Mouse (Mus musculus): ENCODE measurements around the gene Aldh3b3. TPM values are rescaled to one million over a fixed set of nuclear protein-coding genes. Genes with fewer than 3 reads are reported as not detected.

Gene Aldh3b3
- total and polyA plus RNA-seq, 2 experiments from 2014 or later, result not detected

GRCm38 (mm10) chr19:3926279-3926678, 32.2 kb upstream of the Aldh3b3 start:
- Histone ChIP-seq H3K9me3 (ENCODE audit: low read length) (no peaks in the 10 kb centered on the region), H3K27ac (ENCODE audit: low read depth, low read length) (no peak overlapping the region), H3K36me3 (ENCODE audit: insufficient read depth, low read length) (no peaks in the 10 kb centered on the region), H3K4me1 (ENCODE audit: insufficient read depth, low read length) (0 out of 2 replicates have a peak, but pooled peaks cover 3% of the 10 kb centered on the region), H3K4me2 (ENCODE audit: low read depth, low read length, poor library complexity, severe bottlenecking) (no peak overlapping the region), H3K27me3 (ENCODE audit: insufficient read depth, low read length) (no peaks in the 10 kb centered on the region), H3K9ac (replicated peaks; ENCODE audit: low read length, poor library complexity, severe bottlenecking) (no peak overlapping the region), H3K4me3 (ENCODE audit: low read depth, low read length) (no peak overlapping the region)
- 68% methylated on average over 3 of the region's 3 CpGs for WGBS
- DNase-seq (ENCODE audit: low spot score), result no peak
- TF ChIP-seq CTCF (IDR thresholded peaks at IDR 0.05), result peak; percentile 14; the same call in 1 of the 2 replicates
- no peak for ATAC-seq (ENCODE audit: low FRiP score)

- Histone ChIP-seq H3K4me2 (ENCODE audit: low read depth, low read length, poor library complexity, severe bottlenecking) (no peak overlapping the region), H3K27ac (ENCODE audit: low read depth, low read length) (no peak overlapping the region), H3K4me1 (ENCODE audit: insufficient read depth, low read length) (0 out of 2 replicates have a peak, but pooled peaks cover 3% of the 10 kb centered on the region), H3K27me3 (ENCODE audit: insufficient read depth, low read length) (no peaks in the 10 kb centered on the region), H3K4me3 (ENCODE audit: low read depth, low read length) (no peak overlapping the region), H3K9ac (replicated peaks; ENCODE audit: low read length, poor library complexity, severe bottlenecking) (no peak overlapping the region), H3K36me3 (ENCODE audit: insufficient read depth, low read length) (no peaks in the 10 kb centered on the region), H3K9me3 (ENCODE audit: low read length) (no peaks in the 10 kb centered on the region)
- no peak for TF ChIP-seq CTCF (IDR thresholded peaks at IDR 0.05)
- ATAC-seq (ENCODE audit: low FRiP score) (no peak), DNase-seq (ENCODE audit: low spot score) (no peak)
- 67% methylated on average over 6 of the region's 6 CpGs for WGBS
Observed at GRCm38 (mm10) chr19:3926685-3927084, 31.8 kb upstream of the Aldh3b3 start.

DNA sequence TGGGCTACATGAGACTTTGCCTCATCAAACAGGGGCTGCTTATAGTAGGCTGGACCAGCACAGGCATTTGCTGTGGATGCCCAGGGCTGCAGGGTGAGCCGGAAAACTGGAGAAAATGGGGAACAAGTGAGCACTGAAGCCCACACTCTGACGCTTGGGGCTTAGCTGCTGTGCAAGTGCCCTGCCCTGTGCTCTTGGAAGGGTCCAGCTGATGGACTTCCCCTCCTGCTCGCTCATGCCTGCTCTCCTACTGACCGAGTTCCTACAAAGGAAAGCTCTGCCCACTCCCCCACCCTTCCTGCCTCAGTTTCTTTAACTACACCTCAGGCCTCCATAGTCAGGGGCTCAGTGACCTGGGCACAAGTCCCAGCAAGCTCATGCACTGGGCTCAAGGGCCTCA, 30.5 kb upstream of the Aldh3b3 start:
- H3K4me3 ChIP-seq (ENCODE audit: low read depth, low read length), result no peak overlapping the region
- TF ChIP-seq CTCF (IDR thresholded peaks at IDR 0.05), result no peak
- WGBS, result 89% methylated on average over 4 of the region's 4 CpGs
- H3K27ac ChIP-seq (ENCODE audit: low read depth, low read length), result no peak overlapping the region
- 0 out of 2 replicates have a peak, but pooled peaks cover 3% of the 10 kb centered on the region for H3K4me1 ChIP-seq (ENCODE audit: insufficient read depth, low read length)
- H3K9ac ChIP-seq (replicated peaks; ENCODE audit: low read length, poor library complexity, severe bottlenecking), result no peak overlapping the region
- H3K27me3 ChIP-seq (ENCODE audit: insufficient read depth, low read length), result no peaks in the 10 kb centered on the region
- H3K4me2 ChIP-seq (ENCODE audit: low read depth, low read length, poor library complexity, severe bottlenecking), result no peak overlapping the region
- H3K36me3 ChIP-seq (ENCODE audit: insufficient read depth, low read length), result no peaks in the 10 kb centered on the region
- no peaks in the 10 kb centered on the region for H3K9me3 ChIP-seq (ENCODE audit: low read length)
- ATAC-seq (ENCODE audit: low FRiP score), result no peak
- no peak for DNase-seq (ENCODE audit: low spot score)

- H3K27ac ChIP-seq (ENCODE audit: low read depth, low read length), result no peak overlapping the region
- WGBS, result 74% methylated on average over 4 of the region's 4 CpGs
- H3K27me3 ChIP-seq (ENCODE audit: insufficient read depth, low read length), result no peaks in the 10 kb centered on the region
- no peak overlapping the region for H3K4me3 ChIP-seq (ENCODE audit: low read depth, low read length)
- H3K4me2 ChIP-seq (ENCODE audit: low read depth, low read length, poor library complexity, severe bottlenecking), result no peak overlapping the region
- H3K4me1 ChIP-seq (ENCODE audit: insufficient read depth, low read length), result 0 out of 2 replicates have a peak, but pooled peaks cover 3% of the 10 kb centered on the region
- ATAC-seq (ENCODE audit: low FRiP score), result no peak; the same call in 1 of the 2 replicates
- H3K9ac ChIP-seq (replicated peaks; ENCODE audit: low read length, poor library complexity, severe bottlenecking), result no peak overlapping the region
- DNase-seq (ENCODE audit: low spot score), result no peak
- no peaks in the 10 kb centered on the region for H3K9me3 ChIP-seq (ENCODE audit: low read length)
- TF ChIP-seq CTCF (IDR thresholded peaks at IDR 0.05), result no peak
- no peaks in the 10 kb centered on the region for H3K36me3 ChIP-seq (ENCODE audit: insufficient read depth, low read length)
Observed at GRCm38 (mm10) chr19:3928779-3929178, 29.7 kb upstream of the Aldh3b3 start.

DNA sequence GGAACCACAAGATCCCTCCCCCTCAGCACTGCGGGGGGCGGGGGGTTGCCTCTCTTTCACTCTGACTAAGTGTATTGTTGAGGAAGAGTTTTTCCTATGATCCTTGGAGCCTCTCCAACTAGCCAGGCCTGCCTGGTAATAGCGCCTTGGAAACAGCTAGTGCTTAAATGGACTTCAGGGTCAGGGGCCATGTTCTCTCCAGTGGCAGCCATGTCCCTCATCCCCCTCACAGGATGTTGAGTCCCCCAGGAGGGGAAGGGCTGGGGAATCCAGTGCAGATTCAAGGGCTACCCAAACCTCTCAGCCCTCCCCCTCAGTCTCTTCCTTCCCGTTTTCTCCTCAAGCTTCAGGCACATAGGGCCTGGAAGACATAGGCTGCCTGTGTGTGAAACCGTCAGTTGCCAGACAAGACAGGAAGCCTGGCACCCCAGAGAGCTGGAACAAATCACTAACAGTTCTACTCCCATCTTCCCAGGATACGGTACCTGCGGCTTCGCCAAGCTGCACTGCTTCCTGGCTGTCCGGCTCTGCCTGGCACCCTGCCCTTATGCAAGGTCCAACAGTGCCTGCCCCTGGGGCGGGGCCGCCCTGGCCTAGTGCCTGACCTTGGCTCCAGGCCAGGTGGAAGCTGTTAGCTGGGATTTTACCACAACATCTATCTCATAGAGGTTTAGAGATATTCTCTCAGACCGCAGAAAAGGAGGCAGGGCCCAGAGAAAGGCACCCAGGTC, 29.1 kb upstream of the Aldh3b3 start, which contains the start of gene Aldh3b1:
Gene Aldh3b1 (minus strand): TSS at position 598 of the 731 bp plus-strand sequence.
- DNase-seq (ENCODE audit: low spot score), result peak; percentile 86
- Histone ChIP-seq H3K4me3 (ENCODE audit: low read depth, low read length) (no peak within 1 kb of the TSS), H3K4me1 (ENCODE audit: insufficient read depth, low read length) (0 out of 2 replicates have a peak, but pooled peaks cover 3% of the 10 kb centered on the region), H3K27ac (ENCODE audit: low read depth, low read length) (peak within 1 kb of the TSS; percentile 55; the same call in 1 of the 2 replicates), H3K9me3 (ENCODE audit: low read length) (no peaks in the 10 kb centered on the region), H3K4me2 (ENCODE audit: low read depth, low read length, poor library complexity, severe bottlenecking) (no peak within 1 kb of the TSS), H3K36me3 (ENCODE audit: insufficient read depth, low read length) (no peaks in the 10 kb centered on the region), H3K27me3 (ENCODE audit: insufficient read depth, low read length) (no peaks in the 10 kb centered on the region), H3K9ac (replicated peaks; ENCODE audit: low read length, poor library complexity, severe bottlenecking) (no peak within 1 kb of the TSS)
- ATAC-seq (ENCODE audit: low FRiP score), result peak; percentile 50
- no peak for TF ChIP-seq CTCF (IDR thresholded peaks at IDR 0.05)
- 40% methylated on average over 12 of the region's 12 CpGs for WGBS
